Mouse (Mus musculus) C2C12 (cell line): ENCODE results near the gene Nr4a2.

Experiments
- CEBPB ChIP-seq: IDR thresholded peaks from one replicate; pipeline ENCODE4 v1.6.1; 2011; ENCODE audit warnings: low read depth, mild to moderate bottlenecking, control low read depth, moderate library complexity
- CTCF ChIP-seq: IDR thresholded peaks from one replicate; pipeline ENCODE4 v1.5.1; 2011; ENCODE audit not compliant: control insufficient read depth, insufficient read depth, insufficient read length
- FOSL1 ChIP-seq: IDR thresholded peaks from one replicate; pipeline ENCODE4 v1.8.0; 2011; ENCODE audit warnings: mild to moderate bottlenecking, low read length; ENCODE audit not compliant: poor library complexity, insufficient read depth, severe bottlenecking
- MAX ChIP-seq: IDR thresholded peaks from one replicate; pipeline ENCODE4 v1.6.1; 2011; ENCODE audit warnings: mild to moderate bottlenecking, control low read depth
- MYOD1 ChIP-seq: IDR thresholded peaks from one replicate; pipeline ENCODE4 v1.6.1; 2011; ENCODE audit warnings: low read depth; ENCODE audit not compliant: control insufficient read depth, insufficient read length
- MYOG ChIP-seq: IDR thresholded peaks from one replicate; pipeline ENCODE4 v1.6.1; 2011; ENCODE audit not compliant: control insufficient read depth, insufficient read length; ENCODE audit errors: extremely low read depth
- USF1 ChIP-seq: IDR thresholded peaks from one replicate; pipeline ENCODE4 v1.6.1; 2011; ENCODE audit warnings: low read depth, mild to moderate bottlenecking, control low read depth, moderate library complexity

GRCm38 (mm10) chr2:57122986-57123980 is 520 bp downstream of the Nr4a2 start:
- TF ChIP-seq CTCF (no peak), USF1 (no peak), MYOD1 (no peak), MAX (peak; percentile 90), CEBPB (no peak), FOSL1 (no peak), MYOG (no peak)
